Mouse (Mus musculus): ENCODE measurements around the gene Grin3a. TPM values are rescaled to one million over a fixed set of nuclear protein-coding genes. Genes with fewer than 3 reads are reported as not detected.

Grin3a gene
- polyA plus RNA-seq, 1 experiment: 0.02 TPM

DNA sequence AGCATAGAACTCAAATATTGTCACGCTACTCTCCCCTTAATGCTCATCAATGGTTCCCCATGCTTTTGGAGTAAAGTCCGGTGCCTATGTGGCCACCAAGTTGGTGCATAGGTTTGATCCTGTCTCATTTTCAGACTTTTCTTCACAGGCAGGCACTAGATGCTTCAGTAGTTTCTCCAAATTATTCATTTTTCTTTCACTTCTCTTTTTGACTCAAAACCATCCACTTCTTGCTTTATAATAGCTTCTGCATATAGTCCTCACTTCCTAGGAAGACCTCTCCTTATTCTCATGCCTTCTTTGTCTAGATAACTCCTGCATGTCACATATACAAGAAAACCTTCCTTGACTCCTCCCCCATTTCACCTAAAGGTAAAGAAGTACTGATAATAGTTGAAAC is 121.6 kb downstream of the Grin3a start:
- Histone ChIP-seq H3K27me3 (ENCODE audit: control insufficient read depth, insufficient read depth, insufficient read length) (no peaks in the 10 kb centered on the region), H3K79me2 (ENCODE audit: control insufficient read depth, insufficient read depth) (no peaks in the 10 kb centered on the region), H3K36me3 (ENCODE audit: control insufficient read depth, insufficient read depth) (no peaks in the 10 kb centered on the region), H3ac (ENCODE audit: control insufficient read depth, insufficient read length) (no peak overlapping the region), H3K4me3 (no peak overlapping the region), H3K4me2 (ENCODE audit: low read depth) (no peak overlapping the region)
- TF ChIP-seq TCF3 (IDR thresholded peaks at IDR 0.05; ENCODE audit: insufficient read length, low read depth) (no peak), MYOG (IDR thresholded peaks at IDR 0.05; ENCODE audit: control insufficient read depth in 1 of 3, insufficient read depth in 1 of 3, insufficient read length in 2 of 3, low read depth in 2 of 3) (no peak), MYOD1 (IDR thresholded peaks at IDR 0.05; ENCODE audit: control insufficient read depth in 1 of 3, insufficient read length in 2 of 3, low read depth in 2 of 3) (no peak), REST (IDR thresholded peaks at IDR 0.05; ENCODE audit: insufficient read depth, insufficient read length) (no peak), E2F4 (IDR thresholded peaks at IDR 0.05; ENCODE audit: insufficient read depth) (no peak), TCF12 (IDR thresholded peaks at IDR 0.05; ENCODE audit: insufficient read depth, poor library complexity, severe bottlenecking) (no peak), CEBPB (IDR thresholded peaks at IDR 0.05; ENCODE audit: insufficient read depth, poor library complexity, severe bottlenecking) (no peak), MAX (IDR thresholded peaks at IDR 0.05; ENCODE audit: low read depth) (no peak), SRF (IDR thresholded peaks at IDR 0.05; ENCODE audit: control insufficient read depth, insufficient read length, low read depth) (no peak), USF1 (IDR thresholded peaks at IDR 0.05; ENCODE audit: low read depth) (no peak), POLR2A (IDR thresholded peaks at IDR 0.05; ENCODE audit: insufficient read length, low read depth) (no peak), POLR2AphosphoS2 (IDR thresholded peaks at IDR 0.05; ENCODE audit: insufficient read length, low read depth) (no peak)

DNA sequence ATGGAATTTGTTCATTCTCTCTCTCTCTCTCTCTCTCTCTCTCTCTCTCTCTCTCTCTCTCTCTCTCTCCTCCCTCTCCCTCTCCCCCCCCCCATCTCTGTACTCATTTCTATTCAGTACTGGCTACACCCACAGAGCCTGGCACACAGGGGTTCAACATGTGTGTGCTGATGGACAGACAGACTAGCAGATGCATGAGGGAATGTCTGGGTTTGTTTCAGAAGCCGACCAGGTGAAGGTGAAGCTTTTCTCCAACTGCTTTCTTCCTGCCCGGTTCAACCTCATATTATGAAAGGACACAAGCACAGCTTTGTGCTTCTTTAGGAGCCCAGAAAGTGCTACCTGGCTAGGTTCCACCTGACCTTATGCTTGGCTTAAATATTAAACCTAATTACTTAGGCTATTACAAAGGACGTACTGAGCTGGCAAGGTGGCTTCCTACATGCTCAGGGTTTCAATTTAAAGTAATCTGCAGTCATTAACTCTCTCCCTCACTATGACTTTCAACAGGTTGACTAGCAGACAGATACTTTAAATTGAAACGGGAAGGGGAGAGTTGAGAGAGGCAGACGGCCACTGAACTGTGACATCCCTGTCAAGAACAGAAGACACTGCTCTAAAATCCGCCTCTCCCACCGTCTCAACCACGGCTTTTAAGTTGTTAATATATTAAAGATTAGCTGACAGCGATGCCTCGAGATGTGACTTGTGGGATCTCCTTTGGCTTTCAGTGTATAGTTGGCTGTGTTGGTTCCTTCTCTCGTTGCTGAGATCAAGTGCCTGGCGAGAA is 153.9 kb downstream of the Grin3a start:
- H3K27me3 ChIP-seq (ENCODE audit: control insufficient read depth, insufficient read depth, insufficient read length): peaks cover 8% of the 10 kb centered on the region
- H3K79me2 ChIP-seq (ENCODE audit: control insufficient read depth, insufficient read depth): no peaks in the 10 kb centered on the region
- no peak overlapping the region for H3K4me2 ChIP-seq (ENCODE audit: low read depth)
- H3K36me3 ChIP-seq (ENCODE audit: control insufficient read depth, insufficient read depth): no peaks in the 10 kb centered on the region
- TF ChIP-seq TCF12 (IDR thresholded peaks at IDR 0.05; ENCODE audit: insufficient read depth, poor library complexity, severe bottlenecking): no peak
- TF ChIP-seq E2F4 (IDR thresholded peaks at IDR 0.05; ENCODE audit: insufficient read depth): no peak
- TF ChIP-seq SRF (IDR thresholded peaks at IDR 0.05; ENCODE audit: control insufficient read depth, insufficient read length, low read depth): no peak
- TF ChIP-seq POLR2AphosphoS2 (IDR thresholded peaks at IDR 0.05; ENCODE audit: insufficient read length, low read depth): no peak
- no peak for TF ChIP-seq POLR2A (IDR thresholded peaks at IDR 0.05; ENCODE audit: insufficient read length, low read depth)
- TF ChIP-seq MYOG (IDR thresholded peaks at IDR 0.05; ENCODE audit: control insufficient read depth in 1 of 3, insufficient read depth in 1 of 3, insufficient read length in 2 of 3, low read depth in 2 of 3): no peak
- TF ChIP-seq USF1 (IDR thresholded peaks at IDR 0.05; ENCODE audit: low read depth): no peak
- no peak for TF ChIP-seq REST (IDR thresholded peaks at IDR 0.05; ENCODE audit: insufficient read depth, insufficient read length)
- no peak for TF ChIP-seq TCF3 (IDR thresholded peaks at IDR 0.05; ENCODE audit: insufficient read length, low read depth)
- no peak for TF ChIP-seq MAX (IDR thresholded peaks at IDR 0.05; ENCODE audit: low read depth)
- TF ChIP-seq MYOD1 (IDR thresholded peaks at IDR 0.05; ENCODE audit: control insufficient read depth in 1 of 3, insufficient read length in 2 of 3, low read depth in 2 of 3): no peak
- TF ChIP-seq CEBPB (IDR thresholded peaks at IDR 0.05; ENCODE audit: insufficient read depth, poor library complexity, severe bottlenecking): no peak
- H3ac ChIP-seq (ENCODE audit: control insufficient read depth, insufficient read length): no peak overlapping the region
- H3K4me3 ChIP-seq: no peak overlapping the region

DNA sequence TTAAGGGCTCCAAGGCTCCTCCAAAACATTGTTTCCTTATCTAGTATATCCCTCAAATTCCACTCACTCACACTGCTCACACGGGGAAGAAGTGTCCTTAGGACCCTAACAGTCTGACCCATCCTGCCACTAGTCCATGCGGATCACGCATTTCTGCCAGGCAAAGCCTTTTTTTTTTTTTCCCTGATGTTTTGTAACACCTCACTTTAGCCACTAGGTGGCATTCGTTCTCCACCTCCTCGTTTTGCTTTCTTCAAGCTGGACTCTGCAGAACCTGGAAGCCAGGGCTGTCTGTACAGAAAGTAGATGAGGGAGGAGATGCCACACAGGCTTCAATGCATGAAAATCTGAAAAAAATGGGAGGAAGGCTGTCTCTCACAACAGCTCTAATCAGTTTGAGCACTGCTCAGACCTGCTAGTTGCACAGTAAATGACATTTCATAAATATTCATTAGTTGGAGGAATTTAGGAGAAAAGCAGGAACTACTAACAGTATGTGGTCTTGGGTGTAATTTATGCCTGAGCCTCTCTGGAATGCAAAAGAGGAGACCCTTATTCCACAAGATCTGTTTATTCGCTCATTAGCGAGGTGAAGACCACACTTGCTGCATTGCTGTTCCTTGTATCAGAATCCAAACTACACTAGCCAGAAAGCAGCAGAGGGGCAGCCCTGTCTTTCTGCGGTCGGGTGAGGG is 156.8 kb downstream of the Grin3a start:
- Histone ChIP-seq H3ac (ENCODE audit: control insufficient read depth, insufficient read length) (no peak overlapping the region), H3K79me2 (ENCODE audit: control insufficient read depth, insufficient read depth) (no peaks in the 10 kb centered on the region), H3K27me3 (ENCODE audit: control insufficient read depth, insufficient read depth, insufficient read length) (peaks cover 8% of the 10 kb centered on the region), H3K4me3 (no peak overlapping the region), H3K36me3 (ENCODE audit: control insufficient read depth, insufficient read depth) (no peaks in the 10 kb centered on the region), H3K4me2 (ENCODE audit: low read depth) (no peak overlapping the region)
- TF ChIP-seq SRF (IDR thresholded peaks at IDR 0.05; ENCODE audit: control insufficient read depth, insufficient read length, low read depth): no peak

DNA sequence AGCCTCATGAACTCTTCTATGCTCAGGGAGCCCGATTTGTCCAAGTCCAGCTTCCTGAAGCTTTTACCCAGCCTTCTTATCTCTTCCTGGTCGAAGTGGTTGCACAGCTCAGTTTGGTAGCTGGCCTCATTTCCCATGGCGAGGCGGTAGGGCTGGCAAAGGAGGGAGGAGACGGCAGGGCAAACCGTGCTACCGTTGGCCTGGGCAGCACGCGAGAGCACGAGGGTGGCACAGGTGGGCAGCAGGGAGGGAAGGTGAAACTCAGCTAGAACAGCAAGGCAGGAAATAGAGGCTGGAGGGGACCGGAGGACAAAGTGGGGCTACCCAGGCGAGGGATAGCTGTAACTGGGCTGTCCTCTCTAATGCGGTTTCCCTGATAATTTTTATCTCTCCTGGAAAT is 163.7 kb downstream of the Grin3a start, which contains the start of gene Ppp3r2:
TSS of gene Ppp3r2 (minus strand) at position 213 of the 400 bp plus-strand sequence.
- Histone ChIP-seq H3K4me2 (ENCODE audit: low read depth) (peak within 1 kb of the TSS; percentile 69), H3K36me3 (ENCODE audit: control insufficient read depth, insufficient read depth) (no peaks in the 10 kb centered on the region), H3ac (ENCODE audit: control insufficient read depth, insufficient read length) (no peak within 1 kb of the TSS), H3K79me2 (ENCODE audit: control insufficient read depth, insufficient read depth) (no peaks in the 10 kb centered on the region), H3K4me3 (no peak within 1 kb of the TSS), H3K27me3 (ENCODE audit: control insufficient read depth, insufficient read depth, insufficient read length) (no peaks in the 10 kb centered on the region)
- TF ChIP-seq REST (IDR thresholded peaks at IDR 0.05; ENCODE audit: insufficient read depth, insufficient read length) (no peak), TCF3 (IDR thresholded peaks at IDR 0.05; ENCODE audit: insufficient read length, low read depth) (no peak), TCF12 (IDR thresholded peaks at IDR 0.05; ENCODE audit: insufficient read depth, poor library complexity, severe bottlenecking) (no peak), E2F4 (IDR thresholded peaks at IDR 0.05; ENCODE audit: insufficient read depth) (no peak), MYOD1 (IDR thresholded peaks at IDR 0.05; ENCODE audit: control insufficient read depth in 1 of 3, insufficient read length in 2 of 3, low read depth in 2 of 3) (no peak), MYOG (IDR thresholded peaks at IDR 0.05; ENCODE audit: control insufficient read depth in 1 of 3, insufficient read depth in 1 of 3, insufficient read length in 2 of 3, low read depth in 2 of 3) (no peak), POLR2A (IDR thresholded peaks at IDR 0.05; ENCODE audit: insufficient read length, low read depth) (no peak), USF1 (IDR thresholded peaks at IDR 0.05; ENCODE audit: low read depth) (no peak)

Measured in myocyte (in vitro differentiated cells).